Mouse (Mus musculus) cerebellum, adult 2 months (tissue): ENCODE data around the gene Gna12.

ENCODE experiments used
- CTCF ChIP-seq: fragments of 200-500 bp; IDR thresholded peaks from 2 replicates; pipeline ENCODE4 v1.5.1; 2011; ENCODE audit warnings: low read depth, mild to moderate bottlenecking, control low read depth, low read length, moderate library complexity, borderline replicate concordance; ENCODE audit not compliant: insufficient read depth
- POLR2A ChIP-seq: fragments of 200-500 bp; IDR thresholded peaks from 2 replicates; pipeline ENCODE4 v1.6.1; 2011; ENCODE audit warnings: low read length, control low read depth, borderline replicate concordance; ENCODE audit not compliant: insufficient read depth

DNA sequence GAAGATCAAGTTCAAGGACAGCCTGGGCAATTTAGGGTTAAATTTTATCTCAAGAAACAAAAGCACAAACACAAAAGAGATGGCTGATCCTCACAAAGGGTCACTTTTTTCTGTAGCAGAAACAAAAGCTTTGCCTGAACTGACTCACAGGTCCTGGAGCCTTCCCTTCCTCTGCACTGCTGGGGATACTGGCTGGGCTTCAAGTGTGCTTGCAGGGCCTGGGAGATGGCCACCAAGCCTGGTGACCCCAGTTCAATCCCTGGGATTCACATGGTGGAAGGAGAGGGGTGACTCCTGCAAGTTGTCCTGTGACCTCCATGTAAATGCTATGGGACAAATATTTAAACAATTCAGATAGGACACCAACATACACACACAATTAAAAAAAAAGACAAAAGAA lies 40.7 kb downstream of the Gna12 start:
- TF ChIP-seq CTCF (no peak), POLR2A (no peak)
